Mouse (Mus musculus) heart, embryonic 12.5 days (tissue): ENCODE data around the gene P4ha2. TPM values are rescaled to one million over a fixed set of nuclear protein-coding genes. Genes with fewer than 3 reads are reported as not detected.

Experiments
- ATAC-seq: fragments of 200-750 bp; cut with Nextera tagmentation; 2 replicates; pipeline ENCODE4 v1.8.0; 2017; ENCODE audit warnings: moderate TSS enrichment, moderate library complexity; ENCODE audit not compliant: insufficient number of reproducible peaks, low FRiP score
- H3K27ac ChIP-seq: fragments of 300-500 bp; sonication (generic); 2 replicates; pipeline ENCODE4 v1.5.1; 2016; ENCODE audit warnings: mild to moderate bottlenecking, moderate library complexity; ENCODE audit not compliant: poor library complexity, severe bottlenecking
- H3K27me3 ChIP-seq: fragments of 300-500 bp; sonication (generic); replicated peaks from 2 replicates; pipeline ENCODE4 v1.6.1; 2016; ENCODE audit warnings: mild to moderate bottlenecking, moderate library complexity
- H3K36me3 ChIP-seq: fragments of 300-500 bp; sonication (generic); 2 replicates; pipeline ENCODE4 v1.6.1; 2016; ENCODE audit warnings: mild to moderate bottlenecking, moderate library complexity
- H3K4me1 ChIP-seq: fragments of 300-500 bp; sonication (generic); replicated peaks from 2 replicates; pipeline ENCODE4 v1.6.1; 2016; ENCODE audit warnings: mild to moderate bottlenecking
- H3K4me2 ChIP-seq: fragments of 300-500 bp; sonication (generic); 2 replicates; pipeline ENCODE4 v1.6.1; 2016; ENCODE audit warnings: mild to moderate bottlenecking, moderate library complexity
- H3K4me3 ChIP-seq: fragments of 300-500 bp; sonication (generic); 2 replicates; pipeline ENCODE4 v1.5.1; 2016; ENCODE audit warnings: mild to moderate bottlenecking
- H3K9ac ChIP-seq: fragments of 300-500 bp; sonication (generic); 2 replicates; pipeline ENCODE4 v1.6.1; 2016; ENCODE audit warnings: mild to moderate bottlenecking, moderate library complexity
- H3K9me3 ChIP-seq: fragments of 300-500 bp; sonication (generic); replicated peaks from 2 replicates; pipeline ENCODE4 v1.6.1; 2016; ENCODE audit warnings: mild to moderate bottlenecking, moderate library complexity
- WGBS: fragments of 180-500 bp; shearing (Covaris S2); methylation state at CpG from one replicate; pipeline ENCODE4 v1.1.7; 2016; 5-methylcytosine and 5-hydroxymethylcytosine counted together
- polyA plus RNA-seq: library from polyadenylated mRNA; unstranded; fragments of >200 nt; fragmentation: Nextera tagmentation; extraction: Ambion mirVana; gene quantifications from 2 replicates; pipeline ENCODE4 v1.2.1, GENCODE M21; 2016

Gene P4ha2
- polyA plus RNA-seq, 1 experiment from 2014 or later = 62.1 TPM

- Histone ChIP-seq H3K9me3 (no peaks in the 10 kb centered on the region), H3K4me2 (no peak overlapping the region), H3K9ac (no peak overlapping the region), H3K4me3 (no peak overlapping the region), H3K4me1 (0 out of 2 replicates have a peak, but pooled peaks cover 4% of the 10 kb centered on the region), H3K36me3 (no peaks in the 10 kb centered on the region), H3K27me3 (no peaks in the 10 kb centered on the region), H3K27ac (no peak overlapping the region)
- ATAC-seq = no peak
- 62% methylated on average over 2 of the region's 2 CpGs for WGBS
Measured at GRCm38 (mm10) chr11:54160920-54161319, 61.0 kb downstream of the P4ha2 start.

DNA sequence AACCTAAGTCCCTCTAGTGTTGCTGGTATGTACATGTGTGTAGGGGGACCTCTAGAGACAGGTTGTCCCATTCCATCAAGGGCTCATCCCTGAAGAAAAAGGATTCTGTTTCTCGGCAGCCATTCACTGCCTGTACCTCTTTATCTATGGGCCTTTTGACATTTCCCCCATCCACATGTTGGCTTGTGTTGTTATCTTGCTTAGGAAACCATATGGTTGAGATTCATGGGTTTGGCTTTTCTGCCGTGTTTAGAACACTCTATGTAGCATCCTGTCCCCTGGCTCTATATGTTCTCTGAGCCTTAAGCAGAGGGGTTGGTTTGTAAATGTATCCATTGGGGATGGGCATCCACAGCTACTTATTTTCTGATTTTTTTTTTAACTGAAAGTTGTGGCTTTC lies 61.6 kb downstream of the P4ha2 start:
- 48% methylated on average over 2 of the region's 2 CpGs for WGBS
- Histone ChIP-seq H3K4me3 (no peak overlapping the region), H3K9ac (no peak overlapping the region), H3K4me1 (0 out of 2 replicates have a peak, but pooled peaks cover 4% of the 10 kb centered on the region), H3K9me3 (no peaks in the 10 kb centered on the region), H3K36me3 (no peaks in the 10 kb centered on the region), H3K27me3 (no peaks in the 10 kb centered on the region), H3K4me2 (no peak overlapping the region), H3K27ac (no peak overlapping the region)
- no peak for ATAC-seq

DNA sequence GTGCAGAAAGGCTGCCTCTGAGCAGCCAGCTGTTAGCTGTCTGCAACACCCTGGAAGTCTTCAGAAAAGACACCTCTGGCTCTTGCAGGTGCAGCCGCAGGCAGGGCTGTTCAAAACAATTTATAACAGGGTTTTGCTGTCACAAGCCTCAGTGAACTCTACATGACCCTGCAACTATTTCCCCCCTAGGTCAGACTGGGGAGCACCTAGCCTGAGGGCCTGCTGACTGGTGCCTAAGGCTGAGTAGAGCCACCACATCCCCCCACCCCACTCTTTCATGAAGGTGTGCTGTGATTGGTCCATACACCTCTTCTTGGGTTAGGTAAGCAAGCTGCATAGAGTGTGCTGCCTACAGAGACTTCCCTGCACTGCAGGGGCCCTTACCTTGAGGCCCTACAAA lies 63.1 kb downstream of the P4ha2 start:
- Histone ChIP-seq H3K27ac (no peak overlapping the region), H3K36me3 (no peaks in the 10 kb centered on the region), H3K9ac (no peak overlapping the region), H3K4me3 (no peak overlapping the region), H3K4me2 (no peak overlapping the region), H3K4me1 (0 out of 2 replicates have a peak, but pooled peaks cover 4% of the 10 kb centered on the region), H3K27me3 (no peaks in the 10 kb centered on the region), H3K9me3 (no peaks in the 10 kb centered on the region)
- ATAC-seq = no peak
- 32% methylated on average over 1 of the region's 1 CpGs for WGBS

GRCm38 (mm10) chr11:54169432-54170295 lies 69.8 kb downstream of the P4ha2 start:
- no peak overlapping the region for H3K9ac ChIP-seq
- H3K4me3 ChIP-seq = no peak overlapping the region
- 57% methylated on average over 3 of the region's 3 CpGs for WGBS
- H3K4me1 ChIP-seq = no peaks in the 10 kb centered on the region
- H3K27ac ChIP-seq = no peak overlapping the region
- no peak for ATAC-seq
- H3K36me3 ChIP-seq = no peaks in the 10 kb centered on the region
- H3K27me3 ChIP-seq = no peaks in the 10 kb centered on the region
- no peaks in the 10 kb centered on the region for H3K9me3 ChIP-seq
- H3K4me2 ChIP-seq = no peak overlapping the region

DNA sequence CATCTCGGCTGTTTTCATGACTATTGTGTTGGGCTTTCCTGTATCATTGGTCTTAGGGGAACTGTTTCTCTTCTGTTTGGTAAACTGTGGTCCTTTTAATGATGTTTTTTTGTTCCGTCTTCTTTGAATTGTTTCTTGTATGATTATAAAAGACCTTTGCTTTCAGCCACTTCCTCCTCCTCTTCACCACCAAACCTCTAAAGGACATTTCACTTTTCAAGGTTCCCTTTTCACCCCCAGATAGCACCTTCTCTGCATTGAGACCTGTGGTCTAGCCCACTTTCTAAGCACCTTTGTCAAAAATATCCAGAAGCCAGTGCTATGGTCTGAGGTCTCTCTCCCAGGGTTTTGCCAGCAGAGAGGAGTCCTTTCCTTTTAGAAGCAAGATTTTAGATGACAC lies 71.3 kb downstream of the P4ha2 start:
- 73% methylated on average over 2 of the region's 2 CpGs for WGBS
- H3K4me1 ChIP-seq = no peaks in the 10 kb centered on the region
- ATAC-seq = no peak
- H3K9ac ChIP-seq = no peak overlapping the region
- H3K4me2 ChIP-seq = no peak overlapping the region
- no peak overlapping the region for H3K27ac ChIP-seq
- no peaks in the 10 kb centered on the region for H3K36me3 ChIP-seq
- no peaks in the 10 kb centered on the region for H3K9me3 ChIP-seq
- H3K4me3 ChIP-seq = no peak overlapping the region
- H3K27me3 ChIP-seq = no peaks in the 10 kb centered on the region

GRCm38 (mm10) chr11:54174226-54174625 lies 74.3 kb downstream of the P4ha2 start:
- H3K9me3 ChIP-seq = no peaks in the 10 kb centered on the region
- no peaks in the 10 kb centered on the region for H3K36me3 ChIP-seq
- ATAC-seq = no peak
- H3K4me1 ChIP-seq = no peaks in the 10 kb centered on the region
- H3K27ac ChIP-seq = no peak overlapping the region
- no peak overlapping the region for H3K9ac ChIP-seq
- no peaks in the 10 kb centered on the region for H3K27me3 ChIP-seq
- 86% methylated on average over 4 of the region's 4 CpGs for WGBS
- no peak overlapping the region for H3K4me2 ChIP-seq
- H3K4me3 ChIP-seq = no peak overlapping the region

- ATAC-seq = no peak
- Histone ChIP-seq H3K9ac (no peak overlapping the region), H3K4me2 (no peak overlapping the region), H3K27me3 (no peaks in the 10 kb centered on the region), H3K4me3 (no peak overlapping the region), H3K4me1 (no peaks in the 10 kb centered on the region), H3K9me3 (no peaks in the 10 kb centered on the region), H3K36me3 (no peaks in the 10 kb centered on the region), H3K27ac (no peak overlapping the region)
- WGBS = 63% methylated on average over 2 of the region's 2 CpGs
Measured at GRCm38 (mm10) chr11:54174877-54175276, 75.0 kb downstream of the P4ha2 start.

Other genes starting within 250 kb of the P4ha2 start
- gene Gm12216, start 240.8 kb upstream of the P4ha2 start, polyA plus RNA-seq = 0.19 and 0.27 TPM in 2 replicates
- gene Slc22a5, start 208.4 kb upstream of the P4ha2 start, polyA plus RNA-seq = 8.9 and 9.6 TPM in 2 replicates
- gene Slc22a21, start 119.8 kb upstream of the P4ha2 start, polyA plus RNA-seq = 2.6 and 3.2 TPM in 2 replicates
- gene Slc22a4, start 72.0 kb upstream of the P4ha2 start, polyA plus RNA-seq = 4.0 and 4.3 TPM in 2 replicates
- 7.1 and 7.3 TPM in 2 replicates for gene Pdlim4, start 31.1 kb upstream of the P4ha2 start, polyA plus RNA-seq
- gene Csf2, start 149.6 kb downstream of the P4ha2 start, polyA plus RNA-seq = not detected in 2 replicates
- not detected in 2 replicates for gene Il3, start 167.2 kb downstream of the P4ha2 start, polyA plus RNA-seq
- 0.40 and 0.55 TPM in 2 replicates for gene Acsl6, start 203.7 kb downstream of the P4ha2 start, polyA plus RNA-seq